Mouse (Mus musculus) left cerebral cortex, postnatal 36 days (tissue): Measurements from ENCODE around the gene G2e3. TPM values are rescaled to one million over a fixed set of nuclear protein-coding genes. Genes with fewer than 3 reads are reported as not detected.

Source experiments
- total RNA-seq, 2 experiments: library from RNA; stranded (reverse); gene quantifications; 2 replicates each; pipeline ENCODE4 v1.2.3; 2021

G2e3 gene
- total RNA-seq, 2 experiments from 2014 or later, result 7.8 to 10.4 TPM

Other genes with a start within 250 kb of the G2e3 start
- 10 to 100 TPM; 37.3 to 38.3 TPM for gene Scfd1, start 29.4 kb downstream of the G2e3 start, total RNA-seq
- gene Coch, start 245.3 kb downstream of the G2e3 start, total RNA-seq, result 10 to 100 TPM; 27.4 to 30.9 TPM